Mouse (Mus musculus): ENCODE measurements around the gene Dnm3.

DNA sequence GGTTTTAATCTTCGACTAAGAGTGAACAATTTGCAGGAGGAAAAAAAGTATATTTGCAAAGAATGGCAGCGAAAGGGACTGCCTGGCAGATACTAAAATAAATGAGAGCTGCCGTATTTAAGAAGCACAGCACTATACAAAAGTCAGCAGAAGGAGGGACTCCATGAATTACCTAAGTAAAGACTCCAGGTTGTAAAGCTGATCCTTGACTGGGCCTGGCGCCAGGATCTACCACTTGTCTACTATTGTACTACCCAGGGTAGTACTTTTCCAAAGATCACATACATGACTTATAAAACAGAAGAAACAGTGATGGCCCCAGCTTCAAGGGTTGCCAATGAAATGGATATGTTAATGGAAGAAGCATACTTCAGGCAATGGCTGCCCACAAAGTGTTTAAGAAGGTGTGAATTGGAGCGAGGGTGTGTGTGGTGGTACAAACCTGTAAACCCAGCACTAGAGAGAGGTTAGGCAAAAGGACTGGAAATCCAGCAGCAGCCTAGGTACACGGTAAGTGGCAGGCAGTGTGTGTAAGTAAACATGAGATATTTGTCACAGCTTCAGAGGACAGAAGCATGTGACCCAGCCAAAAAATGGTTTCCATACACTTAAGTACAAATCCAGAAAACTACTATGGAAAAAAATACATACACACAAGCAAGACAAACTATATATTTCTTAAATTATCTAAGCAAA is 220.8 kb downstream of the Dnm3 start:
- TF ChIP-seq CTCF (IDR thresholded peaks at IDR 0.05; ENCODE audit: extremely low read depth, insufficient read depth, insufficient read length, insufficient replicate concordance) (no peak), POLR2A (IDR thresholded peaks at IDR 0.05; ENCODE audit: low read depth, low read length) (no peak)
